Mouse (Mus musculus): ENCODE measurements around the gene Hexb.

DNA sequence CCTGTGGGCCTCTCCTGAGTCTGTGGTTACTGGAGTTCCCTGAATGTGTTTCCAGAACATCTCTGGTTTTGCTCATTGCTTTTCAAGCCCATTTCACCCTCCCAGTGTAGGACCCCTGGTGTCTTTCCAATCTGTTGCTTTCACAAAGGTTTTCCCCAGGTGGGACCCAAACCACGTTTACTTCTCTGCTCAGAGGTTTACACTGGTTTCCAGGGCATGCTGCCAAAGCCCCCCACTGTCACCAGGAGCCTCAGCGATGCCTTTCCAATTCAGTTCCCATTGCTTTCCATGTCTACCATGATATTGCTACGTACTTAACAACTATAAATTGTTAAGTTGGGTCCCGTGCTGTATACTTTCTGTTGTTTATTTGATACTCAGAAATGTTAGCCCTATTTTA, 15.3 kb downstream of the Hexb start:
- TF ChIP-seq MAFK (IDR thresholded peaks at IDR 0.05; ENCODE audit: insufficient read depth, low read depth, low read length) (no peak), ZNF384 (IDR thresholded peaks at IDR 0.05; ENCODE audit: low read depth, low read length) (no peak), ZC3H11A (IDR thresholded peaks at IDR 0.05; ENCODE audit: borderline replicate concordance, low read depth, low read length) (no peak), CHD2 (IDR thresholded peaks at IDR 0.05; ENCODE audit: low read depth, low read length) (no peak)
